Mouse (Mus musculus) spleen, postnatal 36 days (tissue): ENCODE data around the gene Elavl1.
A peak's percentile ranks its signal among the peaks of the same experiment; 100 is the strongest.
"Not testable (repeated sequence)": the region's sequence is repeated elsewhere in the genome, so short reads cannot be mapped to it uniquely, and the experiment has no call there.

Experiments used
- DNase-seq, 2 experiments: peaks; one replicate each; pipeline ENCODE4 v3.0.0; 2022; ENCODE audit warnings: low spot score in 2 of 2, mixed read lengths in 1 of 2

Gene Elavl1

GRCm38 (mm10) chr8:4324983-4325750 is at the start of gene Elavl1, which contains the start of gene Ccl25:
Gene Elavl1, minus strand, starts transcription at chr8:4325413.
Gene Ccl25, plus strand, starts transcription at chr8:4325210.
- DNase-seq = peak; percentile 95 to 97

DNA sequence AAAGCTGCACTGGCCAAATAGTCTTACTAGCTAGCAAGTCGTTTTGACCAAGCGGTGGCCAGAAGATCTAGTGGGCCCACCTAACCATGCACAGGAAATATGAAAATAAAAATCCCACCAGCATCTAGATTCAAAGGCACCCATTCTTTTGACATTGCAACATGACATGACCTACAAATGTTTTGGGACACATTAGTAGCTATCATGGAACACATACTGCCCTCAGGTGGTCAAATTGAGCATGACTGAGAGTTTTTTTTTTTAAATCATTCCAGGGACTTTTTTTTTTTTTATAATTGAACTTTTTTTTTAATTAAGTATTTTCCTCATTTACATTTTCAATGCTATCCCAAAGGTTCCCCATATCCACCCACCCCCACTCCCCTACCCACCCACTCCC is 47.4 kb upstream of the Elavl1 start:
- no peak for DNase-seq

GRCm38 (mm10) chr8:4370078-4370477 is 44.9 kb upstream of the Elavl1 start:
- DNase-seq = peak; percentile 34 to 36

GRCm38 (mm10) chr8:4368470-4368869 is 43.3 kb upstream of the Elavl1 start:
- no peak for DNase-seq

DNA sequence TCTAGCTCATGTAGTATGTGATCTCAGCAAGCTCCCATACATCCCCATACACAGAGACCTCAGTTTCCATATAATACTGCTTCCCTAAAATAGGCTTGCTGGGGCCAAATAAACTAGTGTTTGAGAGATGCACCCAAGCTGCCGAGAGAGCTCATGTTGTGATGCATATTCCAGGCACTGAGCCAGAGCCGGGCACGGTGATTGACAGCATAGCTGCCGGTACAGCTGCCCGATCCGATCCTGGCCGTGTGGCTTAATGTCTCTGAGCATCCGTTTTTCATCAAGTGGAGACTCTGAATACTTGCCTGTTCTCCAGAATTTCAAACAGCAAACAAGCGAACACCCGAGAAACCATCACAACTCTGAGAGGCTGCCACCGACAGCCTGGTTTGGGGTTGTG is 42.6 kb upstream of the Elavl1 start:
- DNase-seq = no peak

GRCm38 (mm10) chr8:4366189-4366588 is 41.0 kb upstream of the Elavl1 start:
- no peak for DNase-seq

GRCm38 (mm10) chr8:4360922-4361321 is 35.7 kb upstream of the Elavl1 start:
- DNase-seq = no peak

DNA sequence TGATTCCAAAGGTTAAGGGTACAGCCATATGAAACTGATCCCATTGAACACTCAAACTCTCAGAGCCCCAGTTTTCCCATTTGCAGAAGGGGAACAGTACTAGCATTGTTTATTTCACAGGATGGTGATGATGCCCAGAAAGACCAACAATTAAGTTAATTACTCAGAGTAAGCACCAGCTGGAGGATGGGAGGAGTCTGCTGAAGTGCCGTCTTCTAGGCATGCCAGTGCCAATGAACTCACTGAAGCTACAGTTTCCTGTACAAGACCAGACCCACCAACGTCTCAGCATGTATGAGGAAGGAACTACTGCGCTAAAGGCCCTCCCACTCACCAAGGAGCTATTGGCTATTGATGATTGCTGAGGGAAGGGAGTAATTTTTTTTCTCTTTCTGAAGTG is 34.1 kb upstream of the Elavl1 start:
- DNase-seq = no peak

DNA sequence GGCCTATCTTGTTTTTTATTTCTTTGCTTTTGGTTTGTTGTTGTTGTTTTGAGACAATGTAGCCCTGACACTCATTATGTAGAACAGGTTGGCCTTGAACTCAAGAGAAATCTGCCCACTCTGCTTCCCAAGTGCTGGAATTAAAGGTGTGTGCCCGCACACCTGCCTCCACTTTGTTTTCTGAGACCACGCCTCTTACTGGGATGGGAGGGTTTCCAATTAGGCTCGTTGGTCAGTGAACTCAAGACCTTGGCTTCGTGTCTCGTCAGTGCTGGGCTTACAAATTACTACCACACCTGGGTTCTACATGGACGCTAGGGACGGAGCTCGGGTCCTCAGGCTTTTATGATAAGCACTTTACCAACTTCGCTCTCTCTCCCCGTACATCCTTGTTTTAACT is 30.2 kb upstream of the Elavl1 start:
- no peak for DNase-seq

- no peak for DNase-seq
These were observed 29.3 kb upstream of the Elavl1 start for GRCm38 (mm10) chr8:4354516-4354915.

DNA sequence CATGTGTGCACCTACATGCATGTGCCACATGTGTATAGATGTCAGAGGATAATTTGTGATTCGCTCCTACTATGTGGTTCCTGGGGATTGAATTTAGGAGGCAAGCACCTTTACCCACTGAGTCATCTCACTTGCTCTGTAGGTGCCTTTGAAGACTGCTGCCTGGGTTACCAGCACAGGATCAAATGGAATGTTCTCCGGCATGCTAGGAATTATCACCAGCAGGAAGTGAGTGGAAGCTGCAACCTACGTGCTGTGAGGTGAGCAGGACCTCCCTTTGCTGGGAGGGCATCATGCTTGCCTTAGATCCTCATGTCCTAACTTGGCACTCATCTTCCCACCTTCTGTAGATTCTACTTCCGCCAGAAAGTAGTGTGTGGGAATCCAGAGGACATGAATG is 28.5 kb upstream of the Elavl1 start:
- DNase-seq = no peak

- not testable (repeated sequence) for DNase-seq
These were observed 27.3 kb upstream of the Elavl1 start for GRCm38 (mm10) chr8:4352562-4352961.

- DNase-seq = no peak
These were observed 25.4 kb upstream of the Elavl1 start for GRCm38 (mm10) chr8:4350618-4351017.

GRCm38 (mm10) chr8:4349335-4349734 is 24.1 kb upstream of the Elavl1 start:
- DNase-seq = no peak

DNA sequence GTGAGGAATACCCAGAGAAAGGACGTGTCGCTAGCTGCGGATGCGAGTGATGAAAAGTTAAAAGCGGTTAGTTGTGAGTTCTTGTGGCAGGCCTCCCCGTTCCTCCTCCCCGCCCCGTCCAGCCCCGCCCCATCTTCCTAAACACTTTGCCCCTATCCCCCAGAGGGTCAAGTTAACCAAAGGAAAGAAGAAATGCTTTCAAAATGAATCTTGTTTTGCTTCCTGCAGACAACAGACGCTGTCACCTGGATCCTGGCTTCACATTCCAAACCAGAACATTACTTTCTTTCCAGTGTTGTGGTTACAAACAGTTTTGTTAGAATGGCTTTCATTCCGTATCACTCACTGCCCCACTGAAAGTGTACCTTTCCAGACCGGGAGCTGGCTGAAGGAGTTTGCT is 23.1 kb upstream of the Elavl1 start:
- DNase-seq = no peak

DNA sequence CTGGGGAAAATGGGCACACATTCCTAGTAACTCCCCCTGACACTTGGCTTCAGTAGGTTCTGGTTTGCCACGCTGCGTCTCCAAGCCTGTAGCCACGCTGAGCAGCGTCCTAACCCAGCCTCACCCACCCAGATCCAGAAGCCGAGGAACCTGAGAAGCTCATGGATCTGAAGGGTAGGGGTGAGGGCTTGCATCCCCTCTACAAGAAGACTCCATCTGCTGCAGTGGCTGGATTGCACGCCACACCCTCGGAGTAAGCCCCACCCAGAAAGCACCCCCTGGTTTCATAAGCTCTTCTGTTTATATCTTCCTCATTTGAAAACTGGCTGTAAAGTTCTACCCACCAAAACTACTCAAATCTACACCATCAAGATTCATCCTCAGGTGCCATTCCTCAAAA is 22.4 kb upstream of the Elavl1 start:
- peak; percentile 30 to 31 for DNase-seq

- no peak for DNase-seq
These were observed 15.0 kb upstream of the Elavl1 start for GRCm38 (mm10) chr8:4340207-4340606.

- no peak for DNase-seq
These were observed 10.5 kb upstream of the Elavl1 start for GRCm38 (mm10) chr8:4335678-4336077.

DNA sequence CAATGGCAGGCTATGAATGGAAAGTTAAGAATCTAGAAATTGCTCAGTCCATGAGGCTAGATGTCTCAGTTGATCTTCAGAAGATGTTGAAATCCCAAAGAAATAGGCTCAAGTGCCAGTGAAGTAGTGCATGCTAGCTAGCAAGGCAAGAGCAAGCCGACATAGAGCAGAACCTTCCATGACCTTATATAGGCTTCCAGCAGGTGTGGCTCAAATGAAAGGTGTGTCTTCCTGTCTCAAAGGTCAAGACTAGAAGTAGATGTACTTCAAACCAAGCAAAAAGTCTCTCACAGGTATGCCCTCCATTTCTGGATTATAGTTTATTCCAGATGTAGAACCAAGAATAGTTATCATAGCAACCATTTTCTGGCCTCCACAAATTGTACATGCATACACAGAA is 8.8 kb upstream of the Elavl1 start:
- no peak for DNase-seq

DNA sequence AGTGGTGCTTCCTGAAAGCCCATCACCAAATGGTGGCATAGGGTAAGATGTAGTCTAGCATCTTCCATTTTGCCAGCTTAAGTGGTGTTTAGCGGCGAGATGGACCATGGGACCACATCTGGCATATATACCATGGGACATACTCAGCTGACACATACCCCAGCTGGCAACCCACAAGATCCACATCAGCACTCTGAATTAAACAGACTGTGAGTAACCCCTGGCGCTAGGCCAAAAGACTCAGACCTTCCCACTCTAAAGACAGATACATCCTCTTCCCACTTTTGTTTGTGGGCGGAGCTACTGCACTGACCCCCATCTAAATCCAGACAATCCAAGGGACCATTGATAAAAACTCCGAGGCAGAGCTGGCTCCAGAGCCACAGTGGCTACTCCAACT is 3.8 kb upstream of the Elavl1 start:
- DNase-seq = no peak

DNA sequence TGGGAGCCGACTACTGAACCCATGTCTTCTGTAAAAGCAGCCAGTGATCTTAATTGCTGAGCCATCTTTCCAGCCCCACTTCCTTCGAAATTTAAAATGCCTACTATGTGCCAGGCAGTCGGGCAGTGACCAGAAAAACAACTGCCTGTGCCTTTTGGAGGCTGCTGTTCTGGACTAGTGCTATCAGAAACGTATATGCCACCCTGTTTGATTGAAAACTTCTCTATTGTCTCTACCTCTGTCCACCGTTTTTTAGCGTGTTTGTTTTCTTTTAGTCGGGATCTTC is 481 bp upstream of the Elavl1 start:
- DNase-seq = no peak

DNA sequence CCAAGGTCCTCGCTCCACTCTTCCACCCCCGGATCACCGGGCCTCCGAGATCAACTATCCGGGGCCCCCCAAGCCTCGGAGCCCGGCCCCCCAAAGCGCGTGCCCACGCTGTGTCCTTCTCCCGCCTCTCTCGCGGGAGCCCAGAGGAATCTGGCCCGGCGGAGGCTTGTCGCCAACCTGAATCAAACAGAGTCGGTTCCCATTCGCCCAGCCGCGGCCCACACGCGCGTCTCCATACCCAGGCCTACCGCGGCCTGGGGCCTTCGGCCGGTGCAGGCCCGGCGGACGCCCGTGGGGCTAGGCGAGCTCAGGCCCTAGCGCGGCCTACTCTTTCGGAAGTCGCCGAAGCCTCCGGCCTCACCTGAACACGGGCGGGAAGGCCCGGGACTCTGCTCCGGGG is 688 bp downstream of the Elavl1 start:
- no peak for DNase-seq

GRCm38 (mm10) chr8:4323917-4324316 is 1.3 kb downstream of the Elavl1 start:
- no peak for DNase-seq

DNA sequence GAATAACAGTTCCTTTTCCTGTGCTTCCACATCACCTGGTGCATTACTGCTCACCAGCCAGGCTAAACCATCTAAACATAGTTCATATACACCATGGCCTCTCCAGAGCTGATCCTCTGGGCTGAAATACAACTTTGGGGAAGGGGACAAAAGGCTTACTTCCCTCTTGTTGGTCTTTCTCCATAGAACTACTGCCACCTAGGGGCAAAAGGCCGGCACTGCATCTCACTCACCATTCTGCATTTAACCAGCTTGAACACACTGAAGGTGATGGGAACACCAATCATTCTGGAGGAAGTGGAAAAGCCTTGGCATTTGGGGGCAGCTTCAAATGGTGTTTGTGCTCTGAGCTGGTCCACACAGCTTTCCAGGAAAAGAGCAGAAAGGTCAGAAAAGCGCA is 2.7 kb downstream of the Elavl1 start:
- peak; percentile 73 to 85 for DNase-seq
